8 mouse cellular contexts compared by ENCODE assay signal in genomic region chr7:130668729-130669281, GRCm38 (mm10).
DNase-seq lines count a peak whose midpoint lies in the region; ATAC-seq and TF ChIP-seq lines count a peak whose summit lies in the region.

No protein-coding gene starts in this region.

- H3K4me3 ChIP-seq in heart, embryonic 14.5 days (ENCODE audit: control insufficient read depth in 1 of 2, insufficient read depth in 1 of 2, low read depth in 1 of 2, low read length in 2 of 2) = no peak overlapping the region
- no peak overlapping the region for H3K4me3 ChIP-seq in forebrain, postnatal 0 days (ENCODE audit: low read depth, low read length)
- no peak overlapping the region for H3K4me3 ChIP-seq in neural tube, embryonic 11.5 days (ENCODE audit: low read depth, low read length)

- H3K4me2 ChIP-seq in heart, embryonic 14.5 days (ENCODE audit: low read length) = peak overlapping the region; percentile 51
- no peak overlapping the region for H3K4me2 ChIP-seq in forebrain, postnatal 0 days (ENCODE audit: low read depth)
- H3K4me2 ChIP-seq in neural tube, embryonic 11.5 days (ENCODE audit: low read depth) = no peak overlapping the region

- no peaks in the 10 kb centered on the region for H3K27me3 ChIP-seq in heart, embryonic 14.5 days (ENCODE audit: control insufficient read depth, insufficient read depth, low read length)
- H3K27me3 ChIP-seq in forebrain, postnatal 0 days (ENCODE audit: insufficient read depth, low read length) = no peaks in the 10 kb centered on the region
- H3K27me3 ChIP-seq in neural tube, embryonic 11.5 days (ENCODE audit: control insufficient read depth, insufficient read depth, low read length) = no peaks in the 10 kb centered on the region

- 5% methylated on average over 7 of the region's 7 CpGs for WGBS in heart, embryonic 14.5 days
- WGBS in forebrain, postnatal 0 days = 50% methylated on average over 7 of the region's 7 CpGs
- 63% methylated on average over 7 of the region's 7 CpGs for WGBS in neural tube, embryonic 11.5 days

- ATAC-seq in heart, embryonic 14.5 days (ENCODE audit: insufficient number of reproducible peaks, insufficient read depth, low FRiP score, low read depth) = peak; percentile 41; the same call in 1 of the 2 replicates
- ATAC-seq in forebrain, postnatal 0 days = peak; percentile 43; the same call in 1 of the 2 replicates
- ATAC-seq in neural tube, embryonic 11.5 days (ENCODE audit: insufficient read depth, low FRiP score, low TSS enrichment) = no peak

- peaks cover 4% of the 10 kb centered on the region; the same call in 1 of the 2 replicates for H3K9me3 ChIP-seq in heart, embryonic 14.5 days (ENCODE audit: control insufficient read depth, low read length)
- no peaks in the 10 kb centered on the region for H3K9me3 ChIP-seq in forebrain, postnatal 0 days (ENCODE audit: low read length)
- H3K9me3 ChIP-seq in neural tube, embryonic 11.5 days (ENCODE audit: control insufficient read depth, low read length) = peaks cover 4% of the 10 kb centered on the region; the same call in 1 of the 2 replicates

- TF ChIP-seq CTCF in forebrain, postnatal 0 days (IDR thresholded peaks at IDR 0.05; ENCODE audit: low read depth) = no peak

- H3K36me3 ChIP-seq in heart, embryonic 14.5 days (ENCODE audit: control insufficient read depth, insufficient read depth, low read length) = peaks cover 25% of the 10 kb centered on the region
- no peaks in the 10 kb centered on the region for H3K36me3 ChIP-seq in forebrain, postnatal 0 days (ENCODE audit: insufficient read depth)
- no peaks in the 10 kb centered on the region; the same call in 1 of the 2 replicates for H3K36me3 ChIP-seq in neural tube, embryonic 11.5 days (ENCODE audit: control insufficient read depth, insufficient read depth, low read length)

- peaks cover 49 to 69% of the 10 kb centered on the region in 2 experiments for H3K4me1 ChIP-seq in heart, embryonic 14.5 days (ENCODE audit: control insufficient read depth in 2 of 2, insufficient read depth in 2 of 2, low read length in 2 of 2)
- peaks cover 15% of the 10 kb centered on the region; the same call in 1 of the 2 replicates for H3K4me1 ChIP-seq in forebrain, postnatal 0 days (ENCODE audit: insufficient read depth)
- peaks cover 11% of the 10 kb centered on the region for H3K4me1 ChIP-seq in neural tube, embryonic 11.5 days (ENCODE audit: control insufficient read depth, insufficient read depth, low read length)

- peak overlapping the region; percentile 55 for H3K9ac ChIP-seq in heart, embryonic 14.5 days (ENCODE audit: low read length)
- H3K9ac ChIP-seq in forebrain, postnatal 0 days = no peak overlapping the region
- no peak overlapping the region; the same call in 1 of the 2 replicates for H3K9ac ChIP-seq in neural tube, embryonic 11.5 days (ENCODE audit: low read length)

- no peak for DNase-seq in heart, adult 9 months (ENCODE audit: low spot score in 2 of 2)
- DNase-seq in forebrain, postnatal 0 days = no peak
- DNase-seq in kidney, postnatal 10 days = peak; percentile 75
- DNase-seq in neural tube, embryonic 11.5 days (ENCODE audit: low spot score) = peak; percentile 39
- DNase-seq in adipocyte (ENCODE audit: low spot score) = no peak
- no peak for DNase-seq in Muller cell, postnatal 12 days (ENCODE audit: inconsistent ontology term)
- no peak for DNase-seq in adrenal gland, adult 8-10 months

- H3K27ac ChIP-seq in heart, embryonic 14.5 days (replicated peaks in 1 of 2; ENCODE audit: control insufficient read depth in 1 of 2, insufficient read depth in 1 of 2, low read depth in 2 of 2, low read length in 2 of 2) = peak overlapping the region; percentile 99
- peak overlapping the region; percentile 69 for H3K27ac ChIP-seq in forebrain, postnatal 0 days (ENCODE audit: low read depth, low read length)
- H3K27ac ChIP-seq in neural tube, embryonic 11.5 days (ENCODE audit: low read depth, low read length) = peak overlapping the region; percentile 81

Comparison
In these comparisons a context has a peak if more than half of its experiments do, and no peak if none do; other contexts are left out.
1. DNase-seq: peak in kidney, postnatal 10 days (single experiment) and neural tube, embryonic 11.5 days (single experiment); none in heart, adult 9 months (0 of 2), forebrain, postnatal 0 days (single experiment), adipocyte (single experiment), Muller cell, postnatal 12 days (single experiment) and adrenal gland, adult 8-10 months (single experiment).
2. Peak in every context shown above with its lines, with median percentiles within 50 percentile points of each other: H3K27ac ChIP-seq.